Mouse (Mus musculus) layer of hippocampus, postnatal 36 days (tissue): ENCODE data around the gene Pfn4. TPM values are rescaled to one million over a fixed set of nuclear protein-coding genes. Genes with fewer than 3 reads are reported as not detected.
"Not testable (repeated sequence)": the region's sequence is repeated elsewhere in the genome, so short reads cannot be mapped to it uniquely, and the experiment has no call there.

Experiments used
- DNase-seq, 2 experiments: peaks; one replicate each; pipeline ENCODE4 v3.0.0; 2022
- total RNA-seq, 2 experiments: library from RNA; stranded (reverse); gene quantifications; 2 replicates each; pipeline ENCODE4 v1.2.3; 2021

Pfn4 gene
- total RNA-seq: 10 to 100 TPM; 10.3 to 10.6 TPM

DNA sequence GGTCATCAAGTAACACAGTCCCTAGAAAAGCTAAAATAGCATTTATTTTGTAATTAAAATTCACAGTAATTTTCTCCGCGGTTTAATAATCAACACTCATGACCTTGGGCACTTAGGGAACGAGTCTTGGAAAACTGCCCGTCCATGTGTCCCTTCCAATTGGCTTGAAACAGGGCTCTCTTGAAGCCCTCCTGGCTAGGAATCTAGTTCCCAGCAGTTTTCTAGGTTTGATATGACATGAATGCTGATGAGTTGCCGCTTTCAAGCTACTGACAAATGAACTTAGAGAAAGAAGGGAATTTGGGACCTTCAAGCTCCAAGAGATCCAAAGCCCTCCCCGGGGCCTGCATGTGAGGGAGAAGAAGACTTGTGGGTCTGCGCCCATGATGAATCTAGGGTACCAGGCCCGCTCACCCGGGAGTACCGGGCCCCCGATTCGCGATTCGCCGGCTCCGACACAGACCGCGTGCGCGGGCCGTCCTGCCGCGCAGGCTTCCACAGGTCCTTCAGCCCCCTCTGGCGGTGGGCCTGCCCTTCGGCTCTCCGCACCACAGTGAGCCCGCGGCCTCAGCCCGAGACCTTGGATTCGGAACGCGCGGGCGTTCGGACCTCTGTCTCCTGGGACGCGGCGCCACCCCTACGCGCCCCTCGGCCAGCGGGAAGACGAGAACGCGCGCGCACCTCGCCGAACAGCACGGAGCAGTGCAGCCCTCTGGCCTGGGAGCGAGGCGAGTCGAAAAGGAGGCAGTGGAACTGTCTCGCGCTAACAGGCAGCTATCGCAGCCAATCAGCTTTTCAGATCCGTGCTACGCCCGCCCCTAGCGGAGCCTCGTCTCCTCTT is at the start of gene Pfn4, which contains the start of gene Fam228b:
Pfn4 (plus strand) TSS at position 531 of the 841 bp plus-strand sequence.
Fam228b (minus strand) TSS at position 776 of the 841 bp plus-strand sequence.
- DNase-seq: peak; percentile 98

- DNase-seq: no peak
Measured at GRCm38 (mm10) chr12:4719066-4719761, 49.6 kb upstream of the Pfn4 start.

DNA sequence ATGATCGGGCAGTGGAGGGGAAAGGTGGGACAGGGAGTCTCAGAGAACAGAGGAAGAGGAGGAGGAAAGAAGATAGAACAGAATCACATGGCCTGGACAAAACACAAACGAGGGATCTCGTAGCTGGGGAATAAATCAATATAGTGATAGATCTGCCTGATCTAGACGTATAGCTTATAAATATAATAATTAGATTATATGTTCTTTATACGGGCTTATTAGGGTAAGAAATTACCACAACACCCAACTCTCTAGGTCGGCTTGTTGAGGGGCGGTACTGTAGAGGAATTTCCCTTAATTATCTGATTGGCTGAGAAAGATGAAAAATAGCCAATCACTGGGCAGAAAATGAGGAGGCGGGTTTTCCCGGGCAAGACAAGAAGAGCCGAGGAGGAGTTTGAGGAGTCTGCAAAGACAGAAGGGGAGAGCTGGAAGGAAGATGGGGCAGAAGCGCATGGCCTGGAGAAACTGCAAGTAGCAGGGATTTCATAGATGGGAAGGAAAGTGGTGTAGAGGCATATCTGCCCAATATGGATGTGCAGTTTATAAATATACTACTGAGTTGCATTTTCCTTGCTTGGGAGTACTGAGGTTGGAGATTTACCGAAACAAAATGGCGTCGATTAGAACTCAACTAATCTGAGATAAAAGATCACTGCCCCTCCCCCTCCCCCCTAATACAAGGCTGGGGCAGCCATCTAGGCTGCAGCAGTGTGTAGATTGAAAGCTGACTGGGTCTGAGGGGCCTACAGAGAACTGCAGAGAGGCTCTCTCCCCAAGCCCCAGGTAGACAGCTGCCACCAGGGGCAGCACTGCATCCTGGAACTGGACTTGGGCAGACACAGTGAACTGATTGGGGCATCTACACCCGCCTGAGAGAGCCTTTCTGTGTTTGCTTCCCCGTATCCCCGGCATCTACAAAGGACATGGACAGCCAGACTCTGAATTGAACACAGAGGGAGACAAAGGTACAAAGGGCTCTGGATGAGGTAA is 48.8 kb upstream of the Pfn4 start:
- DNase-seq: no peak

DNA sequence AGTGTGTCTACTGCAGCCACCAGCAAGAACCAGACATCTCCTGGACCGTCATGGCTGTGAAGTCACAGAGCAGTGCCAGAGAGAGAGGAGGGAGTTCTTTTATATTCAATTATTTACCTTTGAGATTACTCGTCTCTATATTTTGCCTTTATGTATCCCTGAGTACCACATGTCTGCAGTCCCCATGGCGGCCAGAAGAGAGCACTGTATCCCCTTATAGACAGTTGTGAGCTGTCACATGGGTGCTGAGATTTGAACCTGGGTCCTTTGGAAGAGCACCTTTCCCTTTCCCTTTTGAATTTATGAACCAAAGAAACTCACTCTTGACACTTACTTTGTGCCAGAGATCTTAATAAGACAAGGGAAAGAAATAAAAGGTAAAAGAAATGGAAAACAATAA is 39.7 kb upstream of the Pfn4 start:
- DNase-seq: no peak

DNA sequence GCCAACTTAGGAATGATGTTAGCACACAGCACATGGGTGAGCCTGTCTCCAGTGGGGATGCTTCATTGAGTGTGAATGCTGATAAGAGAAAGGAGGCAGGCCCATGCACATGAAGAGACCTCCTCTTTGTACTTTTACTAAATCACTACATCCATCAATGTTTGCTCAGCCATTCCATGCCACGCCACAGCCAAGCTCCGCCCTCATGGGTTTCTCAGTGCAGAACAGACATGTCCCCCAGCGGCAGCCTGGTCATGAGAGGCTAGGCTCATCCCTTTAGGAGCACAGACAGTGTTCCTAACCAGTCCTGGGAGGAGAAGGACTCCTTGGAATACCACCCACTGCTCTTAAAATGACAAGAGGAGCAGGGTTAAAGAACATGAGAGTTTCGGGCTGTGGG is 37.2 kb upstream of the Pfn4 start:
- no peak for DNase-seq

- DNase-seq: no peak
Measured at GRCm38 (mm10) chr12:4732332-4732731, 36.5 kb upstream of the Pfn4 start.

- no peak for DNase-seq
Measured at GRCm38 (mm10) chr12:4738031-4738576, 30.7 kb upstream of the Pfn4 start, which contains the start of gene Fam228a. Fam228a (minus strand) TSS chr12:4738430.

- no peak for DNase-seq
Measured at GRCm38 (mm10) chr12:4740823-4741222, 28.0 kb upstream of the Pfn4 start.

GRCm38 (mm10) chr12:4742183-4742582 is 26.6 kb upstream of the Pfn4 start:
- no peak for DNase-seq

DNA sequence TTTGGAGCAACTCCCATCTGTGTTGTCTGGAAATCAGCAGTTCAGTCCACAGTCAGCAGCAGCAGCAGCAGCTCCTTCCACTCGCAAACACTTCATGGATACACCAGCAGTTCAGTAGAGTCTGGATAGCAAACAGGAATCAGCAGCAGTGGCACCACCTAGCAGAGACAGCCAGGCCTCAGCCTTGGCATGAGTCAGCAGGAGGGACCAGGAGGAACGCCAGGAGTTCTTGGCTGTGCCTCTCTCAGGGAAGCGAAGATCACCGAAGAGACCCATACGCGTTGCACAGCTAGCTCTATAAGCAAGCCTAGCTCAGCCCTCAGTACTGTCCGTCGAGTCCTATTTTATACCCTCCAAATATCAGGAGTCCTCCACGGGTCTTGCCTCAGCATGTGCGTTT is 24.3 kb upstream of the Pfn4 start:
- peak; percentile 11 to 12 for DNase-seq

DNA sequence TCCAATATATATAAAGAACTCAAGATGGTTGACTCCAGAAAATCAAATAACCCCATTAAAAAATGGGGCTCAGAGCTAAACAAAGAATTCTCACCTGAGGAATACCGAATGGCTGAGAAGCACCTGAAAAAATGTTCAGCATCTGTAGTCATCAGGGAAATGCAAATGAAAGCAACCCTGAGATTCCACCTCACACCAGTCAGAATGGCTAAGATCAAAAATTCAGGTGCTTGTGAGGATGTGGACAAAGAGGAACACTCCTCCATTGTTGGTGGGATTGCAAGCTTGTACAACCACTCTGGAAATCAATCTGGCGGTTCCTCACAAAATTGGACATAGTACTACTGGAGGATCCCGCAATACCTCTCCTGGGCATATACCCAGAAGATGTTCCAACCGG is 14.4 kb upstream of the Pfn4 start:
- DNase-seq: not testable (repeated sequence)

GRCm38 (mm10) chr12:4757060-4757459 is 11.8 kb upstream of the Pfn4 start:
- DNase-seq: no peak

GRCm38 (mm10) chr12:4769333-4769723 is 506 bp downstream of the Pfn4 start:
- no peak for DNase-seq

DNA sequence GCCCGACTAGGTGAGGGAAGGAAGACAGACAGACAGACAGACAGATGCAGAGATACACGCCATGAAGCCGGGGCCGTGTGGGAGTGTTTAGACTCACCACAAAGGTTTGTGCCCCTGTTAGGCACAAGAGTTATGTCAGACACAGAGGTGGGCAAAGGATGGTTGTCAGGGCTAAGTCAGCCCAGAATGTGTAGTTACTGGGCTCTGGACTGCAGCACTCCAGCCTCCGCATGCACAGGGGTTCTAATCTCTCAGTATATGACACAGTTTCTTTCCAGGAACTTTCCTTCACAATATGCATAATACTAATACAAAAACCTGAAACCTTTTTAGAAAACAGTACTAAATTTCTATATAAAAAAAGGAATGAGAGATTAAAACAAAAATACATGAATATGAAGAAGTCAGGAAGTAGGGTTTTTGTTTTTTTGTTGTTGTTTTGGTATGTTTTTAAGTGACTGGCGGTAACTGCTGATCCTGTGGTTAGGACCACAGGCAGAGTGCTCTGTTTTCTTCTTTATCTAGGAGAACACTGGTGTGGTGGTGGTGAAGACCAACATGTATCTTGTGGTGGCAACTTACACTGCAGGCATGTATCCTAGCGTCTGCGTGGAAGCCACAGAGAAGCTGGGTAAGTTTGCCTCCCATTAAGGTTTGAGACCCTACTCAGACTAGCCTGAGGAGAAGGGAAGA is 6.2 kb downstream of the Pfn4 start:
- DNase-seq: no peak

- no peak for DNase-seq
Measured at GRCm38 (mm10) chr12:4775588-4775949, 6.7 kb downstream of the Pfn4 start.

GRCm38 (mm10) chr12:4777734-4778133 is 8.9 kb downstream of the Pfn4 start:
- DNase-seq: no peak

GRCm38 (mm10) chr12:4780245-4780644 is 11.4 kb downstream of the Pfn4 start:
- no peak for DNase-seq

DNA sequence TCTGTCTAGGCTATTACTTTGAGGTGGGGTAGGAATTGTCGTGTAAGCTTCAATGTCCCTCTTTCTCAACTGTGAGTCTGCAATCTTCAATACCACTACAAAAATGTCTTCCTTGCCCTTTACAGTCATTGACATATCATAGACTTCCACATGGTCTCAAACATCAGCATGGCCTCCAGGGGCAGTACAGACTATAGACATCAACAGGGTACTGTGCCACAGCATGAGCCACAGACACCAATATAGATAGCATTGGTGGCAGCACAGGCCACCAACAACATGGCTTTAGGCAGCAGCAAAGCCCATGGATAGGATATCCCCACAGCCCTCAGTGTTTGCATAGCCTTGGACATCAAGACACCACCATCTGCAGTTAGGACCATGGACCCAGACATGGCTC is 12.4 kb downstream of the Pfn4 start:
- DNase-seq: no peak

DNA sequence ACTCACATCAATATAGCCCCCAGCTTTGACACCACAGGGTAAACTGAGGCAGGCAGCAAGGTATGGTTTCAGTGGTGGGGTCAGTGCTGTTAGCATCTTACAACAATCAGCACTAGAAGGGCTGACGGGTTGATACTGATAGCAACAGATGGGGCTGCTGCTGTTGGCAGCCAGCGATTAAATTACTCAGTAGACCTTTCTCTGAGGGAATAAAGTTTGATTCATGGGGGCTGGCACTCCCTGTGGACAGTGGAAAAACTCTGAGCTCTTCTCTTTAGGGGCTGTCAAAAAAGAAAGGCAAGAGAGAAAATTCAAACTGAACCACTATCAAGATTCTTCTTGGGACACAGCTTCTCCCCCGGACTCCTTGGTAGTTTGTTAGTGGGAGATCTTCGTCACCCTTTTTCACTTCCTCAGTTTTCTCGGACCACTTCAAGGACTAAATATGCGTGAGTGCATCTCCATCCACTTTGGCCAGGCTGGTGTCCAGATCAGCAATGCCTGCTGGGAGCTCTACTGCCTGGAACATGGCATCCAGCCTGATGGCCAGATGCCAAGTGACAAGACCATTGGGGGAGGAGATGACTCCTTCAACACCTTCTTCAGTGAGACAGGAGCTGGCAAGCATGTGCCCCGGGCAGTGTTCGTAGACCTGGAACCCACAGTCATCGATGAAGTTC is 13.0 kb downstream of the Pfn4 start:
- DNase-seq: not testable (repeated sequence)

GRCm38 (mm10) chr12:4783598-4783997 is 14.8 kb downstream of the Pfn4 start:
- DNase-seq: no peak

GRCm38 (mm10) chr12:4784466-4784865 is 15.6 kb downstream of the Pfn4 start:
- DNase-seq: no peak
